Mouse (Mus musculus) thymus, adult 2 months (tissue): ENCODE results near the gene Clstn2. TPM values are rescaled to one million over a fixed set of nuclear protein-coding genes. Genes with fewer than 3 reads are reported as not detected.

ENCODE experiments used
- DNase-seq: peaks from one replicate; pipeline ENCODE4 v3.0.0; 2021
- H3K27ac ChIP-seq: fragments of 200-500 bp; 2 replicates; pipeline ENCODE4 v1.5.1; 2012; ENCODE audit warnings: low read length, control low read depth; ENCODE audit not compliant: control insufficient read depth, insufficient read depth
- H3K27me3 ChIP-seq: fragments of 200-500 bp; 2 replicates; pipeline ENCODE4 v1.6.1; 2012; ENCODE audit warnings: mild to moderate bottlenecking, low read length, moderate library complexity, mixed read lengths; ENCODE audit not compliant: control insufficient read depth, insufficient read depth
- H3K36me3 ChIP-seq: fragments of 200-500 bp; 2 replicates; pipeline ENCODE4 v1.6.1; 2012; ENCODE audit warnings: mild to moderate bottlenecking, low read length, moderate library complexity; ENCODE audit not compliant: control insufficient read depth, insufficient read depth
- H3K4me1 ChIP-seq: fragments of 200-500 bp; replicated peaks from 2 replicates; pipeline ENCODE4 v1.6.1; 2012; ENCODE audit warnings: low read length; ENCODE audit not compliant: control insufficient read depth, insufficient read depth
- H3K4me3 ChIP-seq: fragments of 200-500 bp; 2 replicates; pipeline ENCODE4 v1.5.1; 2012; ENCODE audit warnings: mild to moderate bottlenecking, low read length, control low read depth, moderate library complexity; ENCODE audit not compliant: control insufficient read depth, insufficient read depth
- CTCF ChIP-seq: fragments of 200-500 bp; IDR thresholded peaks from 2 replicates; pipeline ENCODE4 v1.5.1; 2012; ENCODE audit warnings: mild to moderate bottlenecking, control low read depth, low read length, moderate library complexity, borderline replicate concordance; ENCODE audit not compliant: control insufficient read depth, poor library complexity, insufficient read depth; ENCODE audit errors: extremely low read depth
- POLR2A ChIP-seq: fragments of 200-500 bp; IDR thresholded peaks from 2 replicates; pipeline ENCODE4 v1.6.1; 2012; ENCODE audit warnings: mild to moderate bottlenecking, low read length, control low read depth, moderate library complexity; ENCODE audit not compliant: control insufficient read depth, poor library complexity, insufficient read depth; ENCODE audit errors: extremely low read depth
- WGBS: fragments of 180-500 bp; shearing (Covaris S2); methylation state at CpG from one replicate; pipeline ENCODE4 v1.1.7; 2018; 5-methylcytosine and 5-hydroxymethylcytosine counted together
- polyA plus RNA-seq: library from polyadenylated mRNA; depleted of rRNA; stranded (reverse); fragments of >200 nt; gene quantifications from 2 replicates; pipeline ENCODE4 v1.2.3, GENCODE M21; 2012

Gene Clstn2
- polyA plus RNA-seq, 1 experiment: 0.27 TPM

- Histone ChIP-seq H3K4me3 (no peak overlapping the region), H3K4me1 (no peaks in the 10 kb centered on the region), H3K36me3 (no peaks in the 10 kb centered on the region), H3K27ac (no peak overlapping the region), H3K27me3 (no peaks in the 10 kb centered on the region)
- no peak for DNase-seq
- WGBS: 95% methylated on average over 3 of the region's 3 CpGs
- TF ChIP-seq POLR2A (no peak), CTCF (no peak)
Observed at GRCm38 (mm10) chr9:97476456-97476855, 556.5 kb downstream of the Clstn2 start.

- no peak for DNase-seq
- no peaks in the 10 kb centered on the region for H3K4me1 ChIP-seq
- 97% methylated on average over 6 of the region's 6 CpGs for WGBS
Observed at GRCm38 (mm10) chr9:97474896-97475295, 558.1 kb downstream of the Clstn2 start.

GRCm38 (mm10) chr9:97471014-97471591 lies 561.9 kb downstream of the Clstn2 start:
- H3K4me3 ChIP-seq: no peak overlapping the region
- DNase-seq: no peak
- no peaks in the 10 kb centered on the region for H3K4me1 ChIP-seq
- no peak overlapping the region for H3K27ac ChIP-seq
- no peaks in the 10 kb centered on the region for H3K27me3 ChIP-seq
- WGBS: 87% methylated on average over 7 of the region's 7 CpGs
- no peak for TF ChIP-seq CTCF
- TF ChIP-seq POLR2A: no peak
- H3K36me3 ChIP-seq: no peaks in the 10 kb centered on the region

More at GRCm38 (mm10) chr9:97474896-97475295, 558.1 kb downstream of the Clstn2 start:
- no peaks in the 10 kb centered on the region for H3K27me3 ChIP-seq
- TF ChIP-seq POLR2A (no peak), CTCF (no peak)
- no peak overlapping the region for H3K4me3 ChIP-seq
- H3K36me3 ChIP-seq: no peaks in the 10 kb centered on the region
- no peak overlapping the region for H3K27ac ChIP-seq

GRCm38 (mm10) chr9:97460452-97460851 lies 572.5 kb downstream of the Clstn2 start:
- no peaks in the 10 kb centered on the region for H3K36me3 ChIP-seq
- WGBS: 58% methylated on average over 6 of the region's 6 CpGs
- no peak overlapping the region for H3K4me3 ChIP-seq
- DNase-seq: no peak
- no peak for TF ChIP-seq CTCF
- TF ChIP-seq POLR2A: no peak
- no peaks in the 10 kb centered on the region for H3K4me1 ChIP-seq
- no peaks in the 10 kb centered on the region for H3K27me3 ChIP-seq
- H3K27ac ChIP-seq: no peak overlapping the region

- Histone ChIP-seq H3K36me3 (no peaks in the 10 kb centered on the region), H3K4me1 (no peaks in the 10 kb centered on the region), H3K27me3 (no peaks in the 10 kb centered on the region), H3K4me3 (no peak overlapping the region), H3K27ac (no peak overlapping the region)
- no peak for DNase-seq
- WGBS: 69% methylated on average over 4 of the region's 4 CpGs
- TF ChIP-seq CTCF (no peak), POLR2A (no peak)
Observed at GRCm38 (mm10) chr9:97459745-97460144, 573.2 kb downstream of the Clstn2 start.

GRCm38 (mm10) chr9:97449316-97450050 lies 583.5 kb downstream of the Clstn2 start:
- WGBS: 77% methylated on average over 13 of the region's 13 CpGs
- H3K27me3 ChIP-seq: no peaks in the 10 kb centered on the region
- no peak overlapping the region for H3K27ac ChIP-seq
- no peak for DNase-seq
- H3K4me3 ChIP-seq: no peak overlapping the region
- no peaks in the 10 kb centered on the region for H3K4me1 ChIP-seq
- TF ChIP-seq POLR2A (no peak), CTCF (no peak)
- H3K36me3 ChIP-seq: no peaks in the 10 kb centered on the region
